Mouse (Mus musculus) bone marrow, adult 2 months (tissue): ENCODE data around the gene Vmn2r85.
"Not testable (repeated sequence)": the region's sequence is repeated elsewhere in the genome, so short reads cannot be mapped to it uniquely, and the experiment has no call there.

Experiments used
- CTCF ChIP-seq: fragments of 200-500 bp; IDR thresholded peaks from 2 replicates; pipeline ENCODE4 v1.5.1; 2011; ENCODE audit warnings: low read length, control low read depth; ENCODE audit not compliant: control insufficient read depth, insufficient read depth
- POLR2A ChIP-seq: fragments of 200-500 bp; IDR thresholded peaks from 2 replicates; pipeline ENCODE4 v1.6.1; 2011; ENCODE audit warnings: low read depth, mild to moderate bottlenecking, control low read depth, low read length, borderline replicate concordance; ENCODE audit not compliant: control insufficient read depth

GRCm38 (mm10) chr10:130412167-130412698, 17.3 kb downstream of the Vmn2r85 start:
- TF ChIP-seq CTCF, POLR2A: not testable (repeated sequence)
